Mouse (Mus musculus) thymus, postnatal 0 days (tissue): ENCODE results near the gene Gm20388. TPM values are rescaled to one million over a fixed set of nuclear protein-coding genes. Genes with fewer than 3 reads are reported as not detected.
"Not testable (repeated sequence)": the region's sequence is repeated elsewhere in the genome, so short reads cannot be mapped to it uniquely, and the experiment has no call there.

Source experiments
- DNase-seq: peaks from one replicate; pipeline ENCODE4 v3.0.0-alpha.2; 2015; ENCODE audit warnings: low spot score
- polyA plus RNA-seq: library from polyadenylated mRNA; unstranded; fragments of >200 nt; fragmentation: Nextera tagmentation; extraction: Ambion mirVana; gene quantifications from 2 replicates; pipeline ENCODE4 v1.2.1, GENCODE M21; 2015

The Gm20388 gene
- polyA plus RNA-seq, 1 experiment from 2014 or later, result not detected

GRCm38 (mm10) chr8:120787631-120788030 is 877.0 kb downstream of the Gm20388 start:
- DNase-seq, result no peak

- no peak for DNase-seq
These were observed 882.1 kb downstream of the Gm20388 start for GRCm38 (mm10) chr8:120792710-120793109.

- DNase-seq, result peak; percentile 84
These were observed 885.4 kb downstream of the Gm20388 start for GRCm38 (mm10) chr8:120795944-120796635.

- DNase-seq, result no peak
These were observed 886.5 kb downstream of the Gm20388 start for GRCm38 (mm10) chr8:120797019-120797727.

- DNase-seq, result peak; percentile 49
These were observed 889.7 kb downstream of the Gm20388 start for GRCm38 (mm10) chr8:120800308-120800865.

- not testable (repeated sequence) for DNase-seq
These were observed 893.2 kb downstream of the Gm20388 start for GRCm38 (mm10) chr8:120803661-120804375.

- DNase-seq, result no peak
These were observed 894.1 kb downstream of the Gm20388 start for GRCm38 (mm10) chr8:120804741-120805140.

- DNase-seq, result no peak
These were observed 896.2 kb downstream of the Gm20388 start for GRCm38 (mm10) chr8:120806780-120807264.

GRCm38 (mm10) chr8:120807719-120808118 is 897.1 kb downstream of the Gm20388 start:
- no peak for DNase-seq

- no peak for DNase-seq
These were observed 898.4 kb downstream of the Gm20388 start for GRCm38 (mm10) chr8:120809050-120809449.

GRCm38 (mm10) chr8:120811953-120812352 is 901.3 kb downstream of the Gm20388 start:
- no peak for DNase-seq

GRCm38 (mm10) chr8:120813028-120813427 is 902.4 kb downstream of the Gm20388 start:
- no peak for DNase-seq

GRCm38 (mm10) chr8:120813839-120814238 is 903.2 kb downstream of the Gm20388 start:
- no peak for DNase-seq

GRCm38 (mm10) chr8:120816371-120816770 is 905.7 kb downstream of the Gm20388 start:
- DNase-seq, result no peak

GRCm38 (mm10) chr8:120819906-120820305 is 909.3 kb downstream of the Gm20388 start:
- DNase-seq, result no peak

- DNase-seq, result peak; percentile 50
These were observed 910.9 kb downstream of the Gm20388 start for GRCm38 (mm10) chr8:120821399-120822170.

GRCm38 (mm10) chr8:120823331-120823730 is 912.7 kb downstream of the Gm20388 start:
- no peak for DNase-seq

GRCm38 (mm10) chr8:120823887-120824286 is 913.2 kb downstream of the Gm20388 start:
- no peak for DNase-seq

GRCm38 (mm10) chr8:120824638-120825037 is 914.0 kb downstream of the Gm20388 start:
- DNase-seq, result no peak

- DNase-seq, result peak; percentile 82
These were observed 917.6 kb downstream of the Gm20388 start for GRCm38 (mm10) chr8:120828279-120828678.

GRCm38 (mm10) chr8:120830661-120831060 is 920.0 kb downstream of the Gm20388 start:
- no peak for DNase-seq
